Mouse (Mus musculus): ENCODE data around the gene Apol8. TPM values are rescaled to one million over a fixed set of nuclear protein-coding genes. Genes with fewer than 3 reads are reported as not detected.
"Not testable (repeated sequence)": the region's sequence is repeated elsewhere in the genome, so short reads cannot be mapped to it uniquely, and the experiment has no call there.

Gene Apol8
- polyA plus RNA-seq, 1 experiment: 4.8 TPM

GRCm38 (mm10) chr15:77745081-77745480 lies 11.7 kb downstream of the Apol8 start:
- Histone ChIP-seq H3K27ac (ENCODE audit: insufficient read depth, low read length) (no peak overlapping the region), H3K4me1 (ENCODE audit: control insufficient read depth, insufficient read depth, low read length) (no peaks in the 10 kb centered on the region), H3K4me3 (ENCODE audit: insufficient read depth, low read length) (no peak overlapping the region)
- TF ChIP-seq CTCF (IDR thresholded peaks at IDR 0.05; ENCODE audit: extremely low read depth, insufficient read depth, low read length): no peak
- no peak for TF ChIP-seq POLR2A (IDR thresholded peaks at IDR 0.05; ENCODE audit: extremely low read depth, insufficient read depth, low read length)

GRCm38 (mm10) chr15:77744632-77745031 lies 12.2 kb downstream of the Apol8 start:
- Histone ChIP-seq H3K4me1 (ENCODE audit: control insufficient read depth, insufficient read depth, low read length) (no peaks in the 10 kb centered on the region), H3K27ac (ENCODE audit: insufficient read depth, low read length) (no peak overlapping the region), H3K4me3 (ENCODE audit: insufficient read depth, low read length) (no peak overlapping the region)
- TF ChIP-seq CTCF (IDR thresholded peaks at IDR 0.05; ENCODE audit: extremely low read depth, insufficient read depth, low read length) (no peak), POLR2A (IDR thresholded peaks at IDR 0.05; ENCODE audit: extremely low read depth, insufficient read depth, low read length) (no peak)

GRCm38 (mm10) chr15:77741556-77741955 lies 15.2 kb downstream of the Apol8 start:
- not testable (repeated sequence) for H3K4me1 ChIP-seq (ENCODE audit: control insufficient read depth, insufficient read depth, low read length); H3K4me3 ChIP-seq (ENCODE audit: insufficient read depth, low read length); H3K27ac ChIP-seq (ENCODE audit: insufficient read depth, low read length)

GRCm38 (mm10) chr15:77740511-77741297 lies 16.1 kb downstream of the Apol8 start:
- Histone ChIP-seq H3K4me3 (ENCODE audit: insufficient read depth, low read length) (no peak overlapping the region), H3K4me1 (ENCODE audit: control insufficient read depth, insufficient read depth, low read length) (no peaks in the 10 kb centered on the region), H3K27ac (ENCODE audit: insufficient read depth, low read length) (no peak overlapping the region)
- no peak for TF ChIP-seq POLR2A (IDR thresholded peaks at IDR 0.05; ENCODE audit: extremely low read depth, insufficient read depth, low read length)
- peak; percentile 30 for TF ChIP-seq CTCF (IDR thresholded peaks at IDR 0.05; ENCODE audit: extremely low read depth, insufficient read depth, low read length)

GRCm38 (mm10) chr15:77733903-77734302 lies 22.9 kb downstream of the Apol8 start:
- not testable (repeated sequence) for H3K4me1 ChIP-seq (ENCODE audit: control insufficient read depth, insufficient read depth, low read length); H3K4me3 ChIP-seq (ENCODE audit: insufficient read depth, low read length); H3K27ac ChIP-seq (ENCODE audit: insufficient read depth, low read length)

GRCm38 (mm10) chr15:77733380-77733779 lies 23.4 kb downstream of the Apol8 start:
- H3K4me1 ChIP-seq (ENCODE audit: control insufficient read depth, insufficient read depth, low read length); H3K27ac ChIP-seq (ENCODE audit: insufficient read depth, low read length); H3K4me3 ChIP-seq (ENCODE audit: insufficient read depth, low read length): not testable (repeated sequence)

- H3K4me1 ChIP-seq (ENCODE audit: control insufficient read depth, insufficient read depth, low read length); H3K27ac ChIP-seq (ENCODE audit: insufficient read depth, low read length); H3K4me3 ChIP-seq (ENCODE audit: insufficient read depth, low read length): not testable (repeated sequence)
Observed at GRCm38 (mm10) chr15:77732851-77733250, 24.0 kb downstream of the Apol8 start.

- TF ChIP-seq CTCF (IDR thresholded peaks at IDR 0.05; ENCODE audit: extremely low read depth, insufficient read depth, low read length) (no peak), POLR2A (IDR thresholded peaks at IDR 0.05; ENCODE audit: extremely low read depth, insufficient read depth, low read length) (no peak)
- H3K27ac ChIP-seq (ENCODE audit: insufficient read depth, low read length): no peak overlapping the region
- H3K4me3 ChIP-seq (ENCODE audit: insufficient read depth, low read length): no peak overlapping the region
- no peaks in the 10 kb centered on the region for H3K4me1 ChIP-seq (ENCODE audit: control insufficient read depth, insufficient read depth, low read length)
Observed at GRCm38 (mm10) chr15:77731605-77732004, 25.2 kb downstream of the Apol8 start.

GRCm38 (mm10) chr15:77728739-77729138 lies 28.1 kb downstream of the Apol8 start, which contains the start of gene Apol9b:
Gene Apol9b (plus strand): TSS chr15:77729039.
- not testable (repeated sequence) for H3K4me3 ChIP-seq (ENCODE audit: insufficient read depth, low read length); H3K4me1 ChIP-seq (ENCODE audit: control insufficient read depth, insufficient read depth, low read length); H3K27ac ChIP-seq (ENCODE audit: insufficient read depth, low read length)

- not testable (repeated sequence) for H3K27ac ChIP-seq (ENCODE audit: insufficient read depth, low read length); H3K4me1 ChIP-seq (ENCODE audit: control insufficient read depth, insufficient read depth, low read length); H3K4me3 ChIP-seq (ENCODE audit: insufficient read depth, low read length)
Observed at GRCm38 (mm10) chr15:77727745-77728144, 29.1 kb downstream of the Apol8 start.

- H3K4me1 ChIP-seq (ENCODE audit: control insufficient read depth, insufficient read depth, low read length); H3K4me3 ChIP-seq (ENCODE audit: insufficient read depth, low read length); H3K27ac ChIP-seq (ENCODE audit: insufficient read depth, low read length): not testable (repeated sequence)
- peak; percentile 39 for TF ChIP-seq CTCF (IDR thresholded peaks at IDR 0.05; ENCODE audit: extremely low read depth, insufficient read depth, low read length)
Observed at GRCm38 (mm10) chr15:77727139-77727538, 29.7 kb downstream of the Apol8 start.

- not testable (repeated sequence) for H3K27ac ChIP-seq (ENCODE audit: insufficient read depth, low read length); H3K4me1 ChIP-seq (ENCODE audit: control insufficient read depth, insufficient read depth, low read length); H3K4me3 ChIP-seq (ENCODE audit: insufficient read depth, low read length)
Observed at GRCm38 (mm10) chr15:77725393-77726020, 31.3 kb downstream of the Apol8 start.

GRCm38 (mm10) chr15:77724208-77724911 lies 32.4 kb downstream of the Apol8 start:
- H3K27ac ChIP-seq (ENCODE audit: insufficient read depth, low read length); H3K4me1 ChIP-seq (ENCODE audit: control insufficient read depth, insufficient read depth, low read length); H3K4me3 ChIP-seq (ENCODE audit: insufficient read depth, low read length): not testable (repeated sequence)

GRCm38 (mm10) chr15:77721509-77721908 lies 35.3 kb downstream of the Apol8 start:
- not testable (repeated sequence) for H3K27ac ChIP-seq (ENCODE audit: insufficient read depth, low read length); H3K4me3 ChIP-seq (ENCODE audit: insufficient read depth, low read length); H3K4me1 ChIP-seq (ENCODE audit: control insufficient read depth, insufficient read depth, low read length)

- not testable (repeated sequence) for H3K27ac ChIP-seq (ENCODE audit: insufficient read depth, low read length); H3K4me3 ChIP-seq (ENCODE audit: insufficient read depth, low read length); H3K4me1 ChIP-seq (ENCODE audit: control insufficient read depth, insufficient read depth, low read length)
Observed at GRCm38 (mm10) chr15:77718240-77718639, 38.6 kb downstream of the Apol8 start.
